Comparison of ENCODE assay signal across 9 mouse cellular contexts in genomic region chr9:96885781-96886180, GRCm38 (mm10). TPM values are rescaled to one million over a fixed set of nuclear protein-coding genes. Genes with fewer than 3 reads are reported as not detected.
A peak's percentile ranks its signal among the peaks of the same experiment; 100 is the strongest.
DNase-seq lines count a peak whose midpoint lies in the region; ATAC-seq and TF ChIP-seq lines count a peak whose summit lies in the region.
"Had no signal": no experiment of that assay in that cellular context is flagged by ENCODE, and none has a peak within 500 bp of the region (broad histone marks: within the 10 kb centered on the region; RNA-seq: fewer than 3 reads in every experiment).

No protein-coding gene starts in this region.

- H3K27ac ChIP-seq in gastrocnemius, adult 2 months: no peak overlapping the region
- H3K27ac ChIP-seq in midbrain, embryonic 12.5 days (replicated peaks): no peak overlapping the region
- no peak overlapping the region for H3K27ac ChIP-seq in midbrain, embryonic 10.5 days (replicated peaks)
- H3K27ac ChIP-seq in stomach, postnatal 0 days (replicated peaks): no peak overlapping the region; the same call in 1 of the 2 replicates
- H3K27ac ChIP-seq: embryonic facial prominence, embryonic 15.5 days had no signal

- no peak overlapping the region for H3K9ac ChIP-seq in midbrain, embryonic 12.5 days (replicated peaks)
- H3K9ac ChIP-seq in stomach, postnatal 0 days (ENCODE audit: low read length): no peak overlapping the region
- H3K9ac ChIP-seq: embryonic facial prominence, embryonic 15.5 days had no signal

- no peak overlapping the region for H3K4me3 ChIP-seq in gastrocnemius, adult 2 months
- H3K4me3 ChIP-seq in midbrain, embryonic 12.5 days: no peak overlapping the region
- no peak overlapping the region for H3K4me3 ChIP-seq in midbrain, embryonic 10.5 days
- H3K4me3 ChIP-seq in stomach, postnatal 0 days (ENCODE audit: low read depth, low read length): no peak overlapping the region
- H3K4me3 ChIP-seq: embryonic facial prominence, embryonic 15.5 days had no signal

- H3K27me3 ChIP-seq in midbrain, embryonic 12.5 days: peaks cover 12% of the 10 kb centered on the region
- H3K27me3 ChIP-seq in midbrain, embryonic 10.5 days (ENCODE audit: low read depth, poor library complexity, severe bottlenecking): peaks cover 32% of the 10 kb centered on the region
- no peaks in the 10 kb centered on the region for H3K27me3 ChIP-seq in stomach, postnatal 0 days (ENCODE audit: control insufficient read depth, insufficient read depth, low read length)

- intact Hi-C loops in gastrocnemius, adult 2 months (cut with DNase I): no loop called here

- whole genome bisulfite sequencing in midbrain, embryonic 12.5 days: 65% methylated on average over 3 of the region's 3 CpGs
- WGBS in midbrain, embryonic 10.5 days: 64% methylated on average over 3 of the region's 3 CpGs
- 67% methylated on average over 3 of the region's 3 CpGs for WGBS in stomach, postnatal 0 days

- DNase-seq in gastrocnemius, adult 2 months: no peak
- DNase-seq in gastrocnemius, postnatal 10 days: no peak
- no peak for DNase-seq in midbrain, embryonic 10.5 days (ENCODE audit: low spot score)
- DNase-seq in cerebellum, postnatal 10 days: peak; percentile 52 to 65
- DNase-seq in stomach, postnatal 0 days (ENCODE audit: low spot score): no peak
- DNase-seq in adipocyte (ENCODE audit: low spot score): no peak
- DNase-seq in layer of hippocampus, postnatal 14 days (ENCODE audit: low spot score in 2 of 2): no peak

- H3K4me2 ChIP-seq in midbrain, embryonic 12.5 days (replicated peaks): 0 out of 2 replicates have a peak overlapping the region, but pooled peaks have one; percentile 93
- no peak overlapping the region for H3K4me2 ChIP-seq in stomach, postnatal 0 days (replicated peaks; ENCODE audit: low read depth)
- H3K4me2 ChIP-seq: embryonic facial prominence, embryonic 15.5 days had no signal

- H3K4me1 ChIP-seq in midbrain, embryonic 12.5 days: peaks cover 68% of the 10 kb centered on the region
- peaks cover 83% of the 10 kb centered on the region for H3K4me1 ChIP-seq in midbrain, embryonic 10.5 days
- H3K4me1 ChIP-seq in stomach, postnatal 0 days (replicated peaks; ENCODE audit: control insufficient read depth, insufficient read depth): no peaks in the 10 kb centered on the region; the same call in 1 of the 2 replicates

- H3K9me3 ChIP-seq in midbrain, embryonic 12.5 days: no peaks in the 10 kb centered on the region
- no peaks in the 10 kb centered on the region for H3K9me3 ChIP-seq in midbrain, embryonic 10.5 days (replicated peaks)
- H3K9me3 ChIP-seq in stomach, postnatal 0 days (ENCODE audit: control insufficient read depth, low read length): no peaks in the 10 kb centered on the region
- H3K9me3 ChIP-seq: embryonic facial prominence, embryonic 15.5 days had no signal

- no peak for TF ChIP-seq EP300 in stomach, postnatal 0 days (optimal IDR thresholded peaks at IDR 0.05)

- no peak for ATAC-seq in midbrain, embryonic 12.5 days (ENCODE audit: low FRiP score, low read depth)
- no peak for ATAC-seq in stomach, postnatal 0 days (ENCODE audit: low FRiP score, low TSS enrichment)

- no peaks in the 10 kb centered on the region for H3K36me3 ChIP-seq in midbrain, embryonic 12.5 days
- H3K36me3 ChIP-seq in midbrain, embryonic 10.5 days: 0 out of 2 replicates have a peak, but pooled peaks cover 4% of the 10 kb centered on the region
- no peaks in the 10 kb centered on the region for H3K36me3 ChIP-seq in stomach, postnatal 0 days (ENCODE audit: control insufficient read depth, insufficient read depth, low read length)
- H3K36me3 ChIP-seq: embryonic facial prominence, embryonic 15.5 days had no signal

- TF ChIP-seq CTCF in gastrocnemius, adult 2 months (IDR thresholded peaks at IDR 0.05): peak; percentile 61
- TF ChIP-seq CTCF in stomach, postnatal 0 days (IDR thresholded peaks at IDR 0.05; ENCODE audit: low read depth): peak; percentile 70

RNA-seq across cellular contexts. Expression of gene Pxylp1, which starts 6.7 kb away (rescaled TPM):
- 1 to 10 TPM in 1 of 2 experiments, under 1 TPM in 1; 0.36 to 2.7 TPM for total RNA-seq in gastrocnemius, adult 2 months (2021)
- 1 to 10 TPM; 4.5 to 7.4 TPM for total RNA-seq in gastrocnemius, postnatal 10 days (2021)
- 57.0 and 61.9 TPM in 2 replicates for polyA plus RNA-seq in midbrain, embryonic 12.5 days (2016; fragmentation: Nextera tagmentation; extraction: Ambion mirVana)
- 49.1 and 56.6 TPM in 2 replicates for polyA plus RNA-seq in midbrain, embryonic 10.5 days (2016; fragmentation: Nextera tagmentation; extraction: Ambion mirVana)
- 19.1 TPM in 2 replicates for polyA plus RNA-seq in stomach, postnatal 0 days (2015; fragmentation: Nextera tagmentation; extraction: Ambion mirVana)
- 10 to 100 TPM; 14.5 to 16.3 TPM for total RNA-seq in layer of hippocampus, postnatal 14 days (2021)

Comparison
In these comparisons a context has a peak if more than half of its experiments do, and no peak if none do; other contexts are left out.
1. DNase-seq: peak in cerebellum, postnatal 10 days (2 of 2); none in gastrocnemius, adult 2 months (single experiment), gastrocnemius, postnatal 10 days (single experiment), midbrain, embryonic 10.5 days (single experiment), stomach, postnatal 0 days (single experiment), adipocyte (single experiment) and layer of hippocampus, postnatal 14 days (0 of 2).